Mouse (Mus musculus): ENCODE results near the gene Ephb1.
A peak's percentile ranks its signal among the peaks of the same experiment; 100 is the strongest.

Gene Ephb1

DNA sequence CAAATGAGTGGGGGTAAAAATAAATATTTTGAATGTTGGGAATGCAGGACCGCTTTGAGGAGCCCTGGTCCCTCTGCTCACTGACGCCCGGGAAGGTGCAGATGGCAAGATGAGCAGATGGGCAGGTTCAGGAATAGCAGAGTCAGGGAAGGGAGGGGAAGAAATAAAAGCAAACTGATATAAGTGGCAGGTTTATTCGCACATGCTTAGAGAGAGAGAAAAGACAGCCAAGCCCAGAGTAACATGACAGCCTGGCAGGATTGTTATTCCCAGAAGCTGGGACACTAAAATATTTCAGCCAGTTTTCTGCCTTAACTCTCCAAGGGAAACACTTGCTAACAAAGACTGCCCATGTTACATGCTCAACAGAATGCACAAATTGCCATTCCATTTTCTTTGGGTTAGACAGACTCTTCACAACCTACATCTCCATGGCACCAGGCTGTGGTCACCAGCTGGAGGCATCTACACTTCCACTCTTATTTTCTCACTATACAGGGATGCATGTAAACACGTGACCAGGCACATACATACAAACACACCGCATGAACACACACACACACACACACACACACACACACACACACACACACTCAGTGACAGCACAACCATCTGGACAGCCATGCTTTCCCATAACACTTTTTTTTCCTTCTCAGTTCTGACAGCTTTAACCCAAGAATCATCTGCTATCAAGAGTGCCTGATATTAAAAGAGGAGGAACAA, 315.3 kb downstream of the Ephb1 start:
- no peak for DNase-seq

DNA sequence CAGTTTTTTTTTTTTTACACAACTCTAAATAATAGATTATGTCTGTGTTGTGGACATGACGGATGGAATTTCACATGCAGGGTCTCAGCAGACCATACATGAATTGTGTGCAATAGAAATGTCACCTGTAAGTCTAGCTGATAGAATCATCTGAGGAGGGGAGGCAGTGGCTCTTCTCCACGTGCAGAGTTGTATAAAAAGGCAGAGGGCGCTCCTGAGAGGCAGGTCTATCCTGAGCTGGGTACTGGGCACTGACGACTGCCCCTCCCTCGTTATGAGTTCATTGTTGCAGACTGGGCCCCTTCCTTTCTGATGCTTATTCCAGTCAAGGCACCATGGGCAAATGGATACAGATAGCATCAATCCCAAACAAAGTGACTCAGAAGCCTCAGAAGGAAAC, 318.4 kb downstream of the Ephb1 start:
- DNase-seq = no peak

DNA sequence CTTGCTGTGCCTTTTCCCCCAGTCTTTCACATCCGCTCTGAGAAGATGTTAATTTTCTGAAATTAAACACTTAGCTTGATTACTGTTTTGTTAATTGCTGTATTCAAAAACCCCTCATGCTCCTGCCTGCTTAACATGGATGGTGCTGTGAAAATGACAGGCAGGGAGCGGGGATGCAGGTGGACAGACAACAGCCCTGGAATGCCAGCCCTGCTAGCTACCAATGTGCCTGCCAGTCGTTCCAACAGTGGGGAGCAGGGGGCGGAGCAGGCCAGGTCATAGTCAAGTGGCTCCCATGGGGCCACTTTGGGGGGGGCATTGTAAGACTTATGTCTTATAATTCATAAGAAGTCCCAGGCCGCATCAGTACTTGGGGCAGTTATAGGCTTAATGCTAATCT, 321.3 kb downstream of the Ephb1 start:
- DNase-seq = no peak

DNA sequence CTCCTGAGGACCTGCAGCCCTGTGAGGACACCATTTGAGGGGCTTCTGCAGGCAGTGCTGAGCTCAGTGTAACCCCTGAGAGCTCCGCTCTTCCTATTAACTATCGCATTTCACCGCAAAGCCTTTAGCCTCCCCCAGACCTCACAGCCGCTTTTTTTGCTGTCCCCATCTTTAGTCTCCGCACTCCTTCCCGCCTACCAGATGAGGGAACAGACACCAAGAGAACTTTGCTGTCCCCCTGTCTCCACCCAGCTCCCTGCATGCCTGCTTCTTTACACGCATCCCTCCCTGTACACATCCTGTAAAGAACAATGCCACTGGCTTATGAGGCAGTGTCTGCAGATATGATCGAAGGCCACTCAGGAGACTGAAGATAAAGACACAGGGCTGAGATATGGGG, 322.1 kb downstream of the Ephb1 start:
- DNase-seq = no peak

DNA sequence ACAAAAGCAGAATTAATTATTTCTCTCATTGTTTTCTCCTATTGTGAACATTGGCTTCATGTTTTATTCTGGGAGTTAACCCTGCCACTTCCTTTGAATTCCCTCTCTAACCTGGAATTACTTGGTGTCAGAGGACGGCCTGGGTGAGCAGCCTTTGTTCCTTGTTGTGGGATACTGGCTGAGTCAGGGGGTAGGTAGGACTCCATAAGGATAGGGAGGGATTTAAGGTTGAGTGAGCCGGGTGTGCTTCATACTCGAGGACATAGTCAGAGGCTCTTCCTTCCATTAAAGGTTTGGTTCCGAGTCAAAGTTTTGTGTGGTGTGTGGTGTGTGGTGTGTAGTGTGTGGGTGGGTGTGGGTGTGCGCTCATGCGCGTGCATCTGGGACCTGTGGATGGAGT, 324.8 kb downstream of the Ephb1 start:
- DNase-seq = no peak

DNA sequence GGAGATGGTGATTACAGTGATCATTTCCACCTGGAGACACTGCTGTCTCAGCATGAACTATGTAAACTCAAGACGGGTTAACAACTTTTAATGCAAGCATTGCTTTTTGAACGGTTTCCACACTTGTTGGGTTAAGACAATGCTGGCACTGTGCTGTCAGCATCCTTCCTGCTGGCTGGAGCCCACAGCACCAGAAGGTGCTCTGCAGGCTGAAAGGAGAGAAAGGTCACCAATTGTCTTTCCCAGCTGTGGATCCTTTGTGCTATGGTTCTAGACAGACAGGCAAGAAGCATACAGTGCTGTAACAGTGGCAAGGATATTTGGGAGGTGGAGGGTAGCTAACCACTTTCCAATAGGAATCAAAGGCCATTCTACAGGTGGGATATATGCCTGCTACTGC, 328.4 kb downstream of the Ephb1 start:
- DNase-seq = no peak

DNA sequence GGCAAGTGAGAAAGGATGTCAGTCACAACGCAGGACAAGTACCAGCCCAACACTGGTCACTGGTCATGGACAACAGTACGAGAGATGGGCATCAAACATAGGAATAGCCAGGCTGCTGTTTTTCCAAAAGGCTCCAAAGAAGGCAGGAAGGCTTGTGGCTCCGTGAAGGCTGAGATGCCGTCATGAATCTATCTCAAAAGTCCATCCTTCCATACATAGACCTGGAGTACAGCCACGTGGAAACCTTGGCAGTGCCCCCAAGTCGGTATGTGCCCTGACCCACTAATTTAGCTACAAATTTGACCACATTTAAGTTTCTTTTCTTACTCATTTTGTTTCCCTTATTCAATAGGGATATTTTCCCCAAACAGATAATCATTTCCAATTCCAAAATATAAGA, 329.4 kb downstream of the Ephb1 start:
- no peak for DNase-seq

DNA sequence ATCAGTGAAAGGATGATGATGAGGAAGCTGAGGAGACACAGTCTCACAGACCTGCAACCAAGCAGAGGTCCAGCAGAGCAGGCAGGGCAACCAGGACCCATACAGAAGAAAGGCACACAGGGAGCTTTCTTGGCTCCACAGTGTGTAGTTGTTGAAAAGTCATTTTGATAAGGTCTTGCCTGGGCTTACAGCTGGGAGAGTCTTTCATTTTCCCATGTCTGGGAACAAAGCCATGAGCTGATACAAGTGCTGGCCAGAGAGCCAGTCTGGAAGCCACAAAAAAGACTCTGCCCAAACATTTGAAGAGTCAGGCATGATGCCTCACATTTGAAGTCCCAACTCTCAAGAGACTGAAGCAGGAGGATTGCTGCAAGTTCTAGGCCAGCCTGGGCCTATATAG, 339.0 kb downstream of the Ephb1 start:
- DNase-seq = no peak

DNA sequence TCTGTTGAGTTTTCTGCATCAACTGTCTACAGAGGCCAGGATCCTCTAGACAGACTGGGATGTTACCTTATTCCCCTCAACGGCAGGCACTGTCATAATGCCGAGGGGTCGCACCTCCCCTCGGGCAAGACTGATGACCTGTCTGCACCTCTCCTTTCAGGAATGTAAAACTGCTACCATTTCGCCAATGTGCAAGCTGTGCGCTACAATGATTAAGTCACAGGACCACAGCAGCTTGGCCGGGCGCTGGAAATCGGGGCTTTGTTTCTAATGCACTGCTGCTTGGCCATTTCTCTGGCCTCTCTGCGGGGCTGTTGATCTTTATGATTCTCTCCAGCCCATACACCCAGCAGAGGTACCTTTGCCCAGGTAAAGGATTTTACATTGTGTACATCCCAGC, 346.8 kb downstream of the Ephb1 start:
- DNase-seq = no peak

DNA sequence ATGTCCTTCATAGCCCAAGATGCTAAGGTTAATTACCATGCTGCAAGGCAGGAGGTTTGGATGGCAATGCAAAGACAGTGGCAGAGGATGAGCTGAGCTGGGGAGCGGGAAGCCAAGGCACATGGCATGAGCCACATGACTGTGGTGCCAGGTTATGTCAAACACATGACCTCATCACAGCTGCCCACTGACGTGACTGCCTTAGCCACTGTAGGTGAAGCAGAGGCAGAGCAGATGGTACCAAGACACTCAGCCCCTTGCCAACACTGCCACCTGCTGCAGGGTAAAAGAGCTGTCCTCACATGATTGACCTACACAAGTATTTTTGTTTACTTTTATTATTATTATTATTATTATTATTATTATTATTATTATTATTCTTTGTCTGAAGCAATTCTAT, 348.0 kb downstream of the Ephb1 start:
- peak in 1 of 2 experiments; percentile 14 for DNase-seq

DNA sequence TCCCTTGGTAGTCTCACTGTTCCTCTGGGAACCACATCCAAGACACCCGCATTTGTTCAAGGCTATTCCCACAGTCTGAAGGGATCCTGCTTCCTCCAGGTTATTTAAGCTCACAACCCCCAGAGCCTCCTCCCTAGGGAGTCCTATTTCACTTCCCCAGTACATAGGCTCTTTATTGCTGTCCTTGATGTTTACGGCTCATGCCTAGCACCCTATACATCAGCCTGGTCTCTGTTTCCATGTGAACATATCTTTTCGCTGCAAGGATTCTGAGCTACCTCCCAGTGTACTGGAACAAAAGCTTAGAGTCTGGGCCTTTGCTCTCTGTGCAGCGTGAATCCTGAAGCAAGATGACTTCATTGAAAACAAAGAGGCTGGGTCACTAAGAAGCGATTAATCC, 351.6 kb downstream of the Ephb1 start:
- DNase-seq = no peak

DNA sequence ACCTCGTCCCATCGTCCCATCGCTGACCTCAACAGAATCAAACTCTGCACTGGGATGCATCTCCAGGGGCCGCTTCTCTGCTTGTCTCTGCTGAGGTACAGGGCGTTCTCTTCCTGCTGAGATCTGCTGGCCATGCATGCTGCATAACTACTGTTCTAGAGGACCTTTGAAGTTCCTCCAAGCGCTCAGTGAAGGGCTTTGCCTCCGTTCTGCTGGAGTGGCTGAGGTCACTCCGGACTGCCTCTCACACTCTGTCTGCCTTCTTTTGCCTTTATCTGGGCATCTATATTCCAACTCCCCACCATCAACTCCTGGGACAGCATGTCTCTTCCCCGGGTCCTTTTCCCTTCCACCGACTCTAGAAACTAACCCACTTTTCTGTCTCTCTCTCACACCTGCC, 352.3 kb downstream of the Ephb1 start:
- no peak for DNase-seq

DNA sequence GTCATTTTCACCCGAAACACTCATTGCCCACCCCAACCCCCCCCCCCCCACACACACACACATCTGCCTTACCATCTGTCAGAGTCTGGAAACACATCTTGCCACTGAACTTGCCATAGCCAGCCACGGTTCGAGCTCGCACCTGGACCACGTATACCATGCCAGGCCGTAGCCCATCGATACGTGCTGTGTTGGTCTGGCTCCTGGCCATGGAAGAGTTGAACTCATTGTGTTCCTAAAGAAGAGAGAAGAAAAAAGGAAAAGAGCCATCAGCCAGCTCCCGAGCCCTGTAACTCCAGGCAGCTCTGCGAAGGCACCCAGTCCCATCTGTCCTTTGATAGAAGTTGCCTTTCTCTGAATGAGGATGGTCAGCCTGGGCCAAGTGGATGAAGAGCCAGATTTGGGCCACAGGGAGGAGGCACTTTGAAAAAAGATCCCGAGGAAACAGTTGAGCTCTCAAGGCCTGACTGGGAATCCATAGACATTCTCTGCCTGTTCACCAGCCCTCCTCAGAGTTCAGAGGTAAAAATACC, 352.8 kb downstream of the Ephb1 start:
- no peak for DNase-seq

DNA sequence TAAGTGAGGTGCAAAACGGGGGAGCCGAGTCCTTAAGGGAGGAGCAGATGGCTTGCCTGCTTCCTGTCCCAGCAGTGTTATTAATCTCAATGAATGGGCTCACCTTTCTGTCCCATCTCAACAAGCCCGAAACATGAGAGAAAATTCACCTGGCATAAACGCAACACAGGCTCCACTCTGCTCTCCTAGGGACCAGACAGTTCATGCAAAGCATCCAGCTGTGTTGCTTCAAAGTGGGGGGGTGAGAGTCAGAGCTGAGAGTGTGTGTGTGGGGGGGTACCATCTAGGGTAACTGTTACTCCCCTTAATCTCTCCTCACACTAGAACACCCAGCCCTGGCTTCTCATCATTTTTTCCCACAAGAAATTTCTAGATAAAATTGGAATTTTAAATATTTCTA, 354.8 kb downstream of the Ephb1 start:
- DNase-seq = no peak

DNA sequence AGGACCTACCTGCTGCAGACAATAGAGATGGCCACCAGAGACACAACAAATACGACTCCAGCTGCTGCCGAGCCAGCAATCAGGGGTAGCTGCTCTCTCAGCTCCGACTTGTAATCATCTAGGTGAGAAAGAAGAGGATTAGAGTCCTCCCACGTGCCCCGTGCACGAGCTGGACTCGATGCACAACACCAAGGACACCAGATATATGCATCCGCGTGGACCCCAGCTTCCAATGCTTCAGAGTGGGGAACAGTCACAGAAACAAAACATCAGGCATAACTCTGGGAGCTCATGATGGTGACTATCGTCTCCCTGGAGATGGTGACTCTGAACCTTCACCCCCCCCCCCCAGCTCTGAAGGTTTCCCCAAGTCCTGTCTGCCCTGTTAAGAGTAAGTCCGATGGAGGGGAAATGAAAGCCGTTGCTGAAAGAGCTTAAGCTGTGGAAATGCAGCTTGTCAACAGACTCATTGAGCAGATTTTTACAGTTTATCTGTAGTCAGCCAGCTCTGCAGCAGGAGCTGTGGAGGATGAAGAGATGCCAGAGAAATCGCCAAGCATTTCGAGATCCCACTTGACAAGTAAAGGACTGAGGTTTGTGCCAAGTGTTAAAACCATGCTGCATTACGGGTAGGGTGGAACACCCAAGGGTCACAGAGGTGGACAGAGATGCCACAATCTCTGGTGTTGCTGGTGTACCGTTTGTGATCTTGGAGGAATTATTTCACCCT, 357.6 kb downstream of the Ephb1 start:
- no peak for DNase-seq

DNA sequence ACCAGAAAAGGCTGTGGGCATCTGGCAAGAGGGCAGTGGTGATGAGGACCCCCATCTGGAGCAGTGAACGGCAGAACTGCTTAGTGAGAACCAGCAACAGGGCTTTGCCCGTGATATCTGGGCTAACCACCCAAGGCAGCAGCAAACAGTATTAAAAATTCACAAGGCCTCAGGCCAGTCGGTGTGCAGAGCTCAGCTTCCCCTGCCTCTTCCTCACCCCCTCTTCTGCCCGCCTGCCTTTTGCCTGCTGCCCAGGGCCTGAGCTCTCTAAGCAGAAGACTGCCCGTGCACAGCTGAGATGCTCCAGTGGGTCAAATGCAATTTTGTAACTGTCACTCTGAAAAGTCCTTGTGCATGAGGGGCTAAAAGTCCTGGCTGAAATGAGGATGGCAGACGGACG, 358.3 kb downstream of the Ephb1 start:
- no peak for DNase-seq

DNA sequence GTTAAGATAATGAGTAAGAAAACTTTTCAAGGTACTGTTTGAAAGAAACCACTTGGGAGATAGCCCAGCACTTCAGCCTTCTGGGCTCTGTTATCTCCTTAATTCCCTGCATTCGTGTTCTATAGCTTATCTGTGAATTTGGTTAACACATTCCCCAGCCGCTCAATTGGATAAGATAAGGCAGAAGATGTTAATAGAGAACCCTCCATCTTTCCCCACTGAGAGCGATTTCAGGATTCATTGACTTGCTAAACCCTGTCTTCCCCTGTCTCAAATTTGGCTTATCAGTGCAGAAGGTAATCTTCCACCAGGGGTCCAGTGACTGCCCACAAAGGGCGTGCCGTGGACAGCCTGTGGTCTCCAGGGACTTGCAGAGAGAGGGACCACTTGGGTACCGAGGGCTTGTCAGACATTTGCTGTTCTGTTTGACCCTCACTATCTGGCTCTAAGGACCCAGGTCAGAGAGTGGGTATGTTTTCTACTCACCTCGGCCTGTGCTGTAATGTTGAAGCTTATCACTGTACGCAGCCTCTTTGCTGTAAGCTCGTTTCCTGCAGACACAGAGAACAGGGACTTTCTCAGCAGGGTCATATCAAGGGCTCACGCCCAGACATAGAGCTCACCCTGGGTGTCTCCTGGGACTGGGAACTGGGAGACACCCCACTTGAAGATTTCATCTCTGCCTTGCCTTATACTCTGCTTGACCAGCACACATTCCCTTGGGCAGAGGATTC, 358.9 kb downstream of the Ephb1 start:
- DNase-seq = no peak

DNA sequence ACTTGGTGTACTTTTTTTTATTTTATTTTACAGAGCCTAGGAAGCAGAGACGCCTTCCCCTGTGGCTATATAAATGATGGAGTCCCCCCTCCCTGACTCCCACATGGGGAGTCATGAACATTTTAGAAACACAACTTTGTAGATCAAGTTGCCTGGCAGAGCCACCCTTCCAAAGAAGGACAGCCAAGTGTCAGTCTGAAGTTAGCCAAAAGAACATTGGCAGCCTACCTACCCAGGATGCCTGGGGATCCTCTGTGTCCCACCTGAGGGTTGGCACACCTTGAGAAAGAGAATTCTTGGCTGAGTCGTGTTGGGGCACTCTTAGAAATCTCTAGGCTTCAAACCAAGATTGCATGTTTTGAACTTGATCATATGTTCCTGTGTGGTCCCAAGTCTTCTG, 360.4 kb downstream of the Ephb1 start:
- no peak for DNase-seq

DNA sequence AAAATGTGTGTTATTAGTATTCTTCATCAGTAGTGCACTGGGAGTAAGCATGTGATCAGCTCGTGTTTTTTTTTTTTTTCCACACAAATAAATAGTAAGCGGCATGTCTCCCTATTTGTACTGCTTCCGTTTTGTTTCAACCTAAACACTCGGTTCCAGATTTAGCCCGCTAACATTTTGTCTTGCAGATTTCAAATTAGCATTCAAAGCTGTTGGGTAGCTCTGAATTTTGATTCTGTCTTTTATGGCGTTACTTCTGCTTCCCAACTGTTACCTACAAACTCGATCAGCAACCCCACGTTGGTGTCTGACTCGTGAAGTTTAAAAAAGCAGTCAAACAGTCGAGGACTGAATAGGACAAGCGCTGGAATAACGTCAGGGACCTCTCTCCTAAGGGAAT, 363.7 kb downstream of the Ephb1 start:
- no peak for DNase-seq

DNA sequence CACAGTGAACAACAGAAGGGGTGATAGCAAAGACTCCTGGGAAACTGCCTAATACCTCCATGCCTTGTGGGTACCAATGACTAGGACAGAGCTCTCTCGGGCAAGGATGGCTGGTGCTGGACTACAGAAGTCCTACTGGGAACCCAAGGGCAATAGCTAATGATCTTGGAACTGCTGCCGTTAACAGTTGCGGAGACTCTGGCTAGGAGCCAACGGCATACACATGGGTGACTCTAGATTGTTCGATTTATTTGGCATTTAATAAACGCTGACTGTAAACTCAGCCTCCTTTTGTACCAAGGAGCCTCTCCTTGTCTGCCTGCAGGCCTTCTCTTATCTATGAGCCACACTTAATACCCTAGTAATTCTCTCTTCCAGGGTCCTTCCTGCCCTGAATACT, 364.5 kb downstream of the Ephb1 start:
- DNase-seq = no peak

DNA sequence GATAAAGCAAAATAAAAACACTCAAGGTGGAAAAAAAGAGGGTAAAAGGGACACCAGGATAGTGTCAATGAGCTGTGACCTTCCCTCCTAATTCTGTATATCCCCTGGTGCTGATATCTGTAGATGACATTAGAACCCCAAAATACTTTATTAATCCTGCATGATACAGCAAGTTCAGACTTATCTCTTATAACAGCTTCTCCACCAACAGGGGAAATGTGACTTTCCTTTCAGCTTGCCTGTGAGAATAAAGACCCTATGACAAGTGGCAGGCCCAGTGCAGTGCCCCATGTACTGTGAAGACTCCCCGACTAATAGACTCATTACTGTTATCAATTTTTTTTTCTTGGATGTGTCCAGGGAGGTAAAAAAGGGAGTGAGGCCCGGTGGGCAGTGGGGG, 367.6 kb downstream of the Ephb1 start:
- no peak for DNase-seq

DNA sequence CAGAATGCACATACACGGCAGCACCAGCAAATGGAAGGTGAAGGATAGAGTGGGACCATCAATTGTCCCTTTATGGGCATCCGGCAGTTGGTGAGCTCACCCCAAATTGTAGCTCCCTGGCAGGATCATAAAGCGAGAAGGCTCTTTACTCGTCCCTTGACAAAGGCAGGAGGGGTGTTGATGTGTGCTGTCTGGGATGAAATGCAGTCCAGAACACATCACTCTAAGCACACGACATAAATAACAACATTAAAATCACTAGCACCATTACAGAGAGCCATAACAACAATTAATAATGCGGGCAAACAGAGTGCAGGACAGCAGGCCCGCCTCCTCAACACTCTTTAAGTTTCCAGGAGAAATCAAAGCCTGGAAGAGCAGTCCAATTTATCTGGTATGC, 372.1 kb downstream of the Ephb1 start:
- DNase-seq = no peak

DNA sequence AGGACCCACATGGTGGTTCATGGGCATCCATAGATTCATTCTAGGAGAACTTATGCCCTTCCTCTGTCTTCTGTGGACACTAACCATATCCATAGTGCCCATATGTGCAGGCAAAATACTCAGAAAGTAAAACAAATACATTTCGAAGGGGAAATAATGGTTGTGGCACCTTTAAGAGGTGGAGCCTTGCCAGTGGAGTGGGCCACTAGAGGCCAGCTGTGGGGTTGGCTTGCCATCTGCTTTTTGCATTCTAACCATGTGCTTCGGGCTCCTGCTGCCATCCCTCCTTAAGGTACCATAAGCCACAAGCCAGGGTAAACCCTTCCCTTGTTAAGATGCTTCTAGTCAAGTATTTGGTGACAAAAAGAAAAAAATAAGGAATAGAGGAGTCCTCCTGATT, 373.3 kb downstream of the Ephb1 start:
- no peak for DNase-seq

Measured in spleen, adult 18-20 months (tissue).